Mouse (Mus musculus) right cerebral cortex, postnatal 10 days (tissue): ENCODE results near the gene Olfr1024.

Source experiments
- DNase-seq, 2 experiments: peaks; one replicate each; pipeline ENCODE4 v3.0.0; 2021; ENCODE audit warnings: low spot score in 2 of 2

Gene Olfr1024

DNA sequence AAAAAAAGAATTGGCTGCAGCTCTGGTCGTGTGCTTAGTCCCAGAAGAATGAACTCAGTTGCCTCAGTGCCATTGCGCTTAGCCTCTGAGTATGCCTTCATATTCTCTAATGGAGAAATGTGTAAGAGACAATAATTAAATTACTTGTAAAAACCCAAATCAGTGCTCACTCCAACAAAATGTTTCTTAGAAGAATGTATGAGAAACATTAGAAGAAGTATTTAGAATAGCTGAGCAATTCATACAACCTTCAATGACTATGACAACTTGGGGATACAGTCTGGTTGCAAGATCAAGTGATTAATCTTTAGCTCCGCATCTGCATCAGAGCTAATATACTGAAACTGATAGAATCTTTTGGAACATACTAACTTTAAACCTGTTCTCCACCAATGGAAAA is at the start of gene Olfr1024:
Gene Olfr1024 (minus strand): TSS at position 101 of the 400 bp plus-strand sequence.
- DNase-seq: no peak

- DNase-seq: no peak
Observed at GRCm38 (mm10) chr2:85950137-85950536, 45.3 kb upstream of the Olfr1024 start, which contains the start of gene Olfr1028. Olfr1028 (plus strand) TSS chr2:85950437.

GRCm38 (mm10) chr2:85921258-85921657 is 16.4 kb upstream of the Olfr1024 start, which contains the start of gene Olfr1026:
Olfr1026 (plus strand) TSS chr2:85921558.
- DNase-seq: no peak

GRCm38 (mm10) chr2:85914893-85915292 is 10.0 kb upstream of the Olfr1024 start, which contains the start of gene Olfr1025-ps1:
Olfr1025-ps1 (plus strand) TSS chr2:85915193.
- no peak for DNase-seq

GRCm38 (mm10) chr2:85913197-85913596 is 8.3 kb upstream of the Olfr1024 start:
- no peak for DNase-seq

DNA sequence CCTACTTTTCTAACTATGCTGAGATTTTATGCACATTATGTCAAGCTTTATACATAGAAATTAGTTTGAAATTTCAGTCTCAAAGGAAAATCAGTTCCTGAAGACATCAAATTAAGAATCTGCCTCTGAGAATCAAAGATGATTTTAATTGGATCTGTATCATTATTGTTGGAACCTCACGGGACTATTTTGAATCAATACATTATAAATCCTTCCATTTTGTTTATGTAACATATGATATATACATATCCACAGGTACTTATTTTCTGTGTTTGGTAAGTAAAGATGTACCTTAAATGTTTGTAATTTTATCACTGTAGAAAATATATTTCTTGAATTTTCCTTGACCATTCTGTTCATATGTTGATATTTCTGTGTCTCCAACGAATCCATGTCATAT is 19.5 kb downstream of the Olfr1024 start, which contains the start of gene Olfr1023:
Gene Olfr1023 (plus strand): TSS at position 301 of the 400 bp plus-strand sequence.
- no peak for DNase-seq

- no peak for DNase-seq
Observed at GRCm38 (mm10) chr2:85868294-85868693, 36.6 kb downstream of the Olfr1024 start, which contains the start of gene Olfr1022. Olfr1022 (plus strand) TSS chr2:85868594.
